Mouse (Mus musculus): ENCODE measurements at regions not wholly inside any gene's neighbourhood (a gene's known extent, or its start where the extent isn't known, plus 50 kb on each side); places are given as distances from the start of the nearest gene placed in this dataset.

GRCm38 (mm10) chr15:60630756-60631402 lies 222.7 kb downstream of the Fam84b start:
- peak; percentile 18 for DNase-seq

GRCm38 (mm10) chr15:60618801-60619200 lies 234.8 kb downstream of the Fam84b start:
- DNase-seq, result no peak

GRCm38 (mm10) chr15:60617371-60617770 lies 236.2 kb downstream of the Fam84b start:
- no peak for DNase-seq

GRCm38 (mm10) chr15:60601885-60602284 lies 251.7 kb downstream of the Fam84b start:
- no peak for DNase-seq

GRCm38 (mm10) chr15:60577084-60577483 lies 276.5 kb downstream of the Fam84b start:
- DNase-seq, result no peak

- DNase-seq, result peak; percentile 14
Measured at GRCm38 (mm10) chr15:60566267-60566666, 287.3 kb downstream of the Fam84b start.

- no peak for DNase-seq
Measured at GRCm38 (mm10) chr15:60565017-60565416, 288.6 kb downstream of the Fam84b start.

- no peak for DNase-seq
Measured at GRCm38 (mm10) chr15:60560641-60561040, 292.9 kb downstream of the Fam84b start.

GRCm38 (mm10) chr15:60555691-60556090 lies 297.9 kb downstream of the Fam84b start:
- DNase-seq, result no peak

- no peak for DNase-seq
Measured at GRCm38 (mm10) chr15:60554587-60554986, 299.0 kb downstream of the Fam84b start.

- DNase-seq, result no peak
Measured at GRCm38 (mm10) chr15:60548045-60548444, 305.5 kb downstream of the Fam84b start.

GRCm38 (mm10) chr15:60537191-60537590 lies 316.4 kb downstream of the Fam84b start:
- DNase-seq, result no peak

GRCm38 (mm10) chr15:60534701-60535100 lies 318.9 kb downstream of the Fam84b start:
- no peak for DNase-seq

- no peak for DNase-seq
Measured at GRCm38 (mm10) chr15:60516810-60517209, 336.8 kb downstream of the Fam84b start.

GRCm38 (mm10) chr15:60476755-60477310 lies 376.7 kb downstream of the Fam84b start:
- DNase-seq, result no peak

GRCm38 (mm10) chr15:60475086-60475485 lies 378.5 kb downstream of the Fam84b start:
- DNase-seq, result no peak

GRCm38 (mm10) chr15:60431916-60432315 lies 415.5 kb upstream of the 4933412E24Rik start:
- no peak for DNase-seq

GRCm38 (mm10) chr15:60419081-60419480 lies 402.7 kb upstream of the 4933412E24Rik start:
- DNase-seq, result peak; percentile 42

- no peak for DNase-seq
Measured at GRCm38 (mm10) chr15:60392267-60392666, 375.9 kb upstream of the 4933412E24Rik start.

- DNase-seq, result no peak
Measured at GRCm38 (mm10) chr15:60390336-60390735, 373.9 kb upstream of the 4933412E24Rik start.

- no peak for DNase-seq
Measured at GRCm38 (mm10) chr15:60387962-60388361, 371.5 kb upstream of the 4933412E24Rik start.
